Mouse (Mus musculus): ENCODE data around the gene Cmtm1.
"Not testable (repeated sequence)": the region's sequence is repeated elsewhere in the genome, so short reads cannot be mapped to it uniquely, and the experiment has no call there.

The Cmtm1 gene

GRCm38 (mm10) chr8:104309441-104310155, at the start of gene Cmtm1, which contains the start of gene Gm45711:
Gene Cmtm1 (minus strand): TSS chr8:104310145.
Gene Gm45711 (minus strand): TSS chr8:104310081.
- DNase-seq (ENCODE audit: low read depth), result not testable (repeated sequence)

DNA sequence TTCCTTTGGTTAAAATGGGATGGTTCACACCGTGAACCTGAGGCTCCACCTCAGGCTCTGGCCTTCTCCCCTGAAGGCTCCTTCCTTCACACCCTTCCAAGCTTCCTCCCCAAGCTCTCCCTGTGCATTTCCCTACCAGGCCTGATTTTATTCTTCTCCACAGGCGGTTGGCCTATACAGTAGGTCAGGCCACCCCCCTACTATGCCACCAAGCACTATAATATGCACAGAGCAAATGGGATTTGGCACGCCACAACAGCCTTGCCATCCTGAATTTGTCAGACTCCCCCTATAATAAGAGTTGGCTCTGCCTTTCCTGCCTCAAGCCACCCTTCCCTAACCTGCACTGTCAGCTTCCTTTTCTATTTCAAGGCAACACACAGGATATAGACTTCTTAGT, 48.7 kb upstream of the Cmtm1 start:
- no peak for DNase-seq (ENCODE audit: low read depth)

DNA sequence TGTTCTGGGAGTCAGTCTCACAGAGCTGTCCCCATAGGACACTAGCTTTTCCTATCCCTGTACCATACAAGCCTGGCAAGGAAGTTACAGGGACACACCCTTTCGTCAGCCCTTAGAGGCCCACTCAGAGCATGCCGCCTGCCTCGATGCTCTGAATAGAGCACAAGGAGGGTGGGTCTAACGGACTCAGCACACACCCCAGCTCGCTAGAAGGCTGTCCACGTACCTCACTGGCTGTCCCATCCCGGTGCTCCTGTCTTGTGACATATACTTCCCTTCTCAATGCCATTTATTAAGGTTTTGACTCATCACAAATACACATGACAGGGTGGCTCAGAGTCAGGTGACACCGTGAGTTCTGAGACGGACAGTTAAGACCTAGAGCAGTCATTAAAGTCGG, 44.6 kb upstream of the Cmtm1 start:
- no peak for DNase-seq (ENCODE audit: low read depth)

DNA sequence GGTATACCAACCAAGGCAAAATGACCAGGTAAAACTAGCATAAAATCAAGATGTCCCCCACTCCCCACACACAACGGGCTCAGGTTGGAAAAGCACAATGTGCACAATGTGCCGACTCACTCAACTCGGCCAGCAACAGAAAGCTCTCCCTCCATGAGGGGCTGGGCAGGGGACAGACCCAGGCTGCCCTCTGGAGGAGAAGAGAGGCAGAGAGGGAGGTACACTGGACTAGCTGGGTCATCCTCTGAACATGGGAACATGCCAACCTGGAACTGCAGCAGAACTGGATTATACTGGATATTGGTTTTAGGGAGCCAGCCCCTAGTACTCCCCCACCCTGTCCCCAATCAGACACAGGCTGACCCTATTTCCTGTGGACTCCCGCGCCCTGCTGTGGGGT, 43.2 kb upstream of the Cmtm1 start:
- no peak for DNase-seq (ENCODE audit: low read depth)

DNA sequence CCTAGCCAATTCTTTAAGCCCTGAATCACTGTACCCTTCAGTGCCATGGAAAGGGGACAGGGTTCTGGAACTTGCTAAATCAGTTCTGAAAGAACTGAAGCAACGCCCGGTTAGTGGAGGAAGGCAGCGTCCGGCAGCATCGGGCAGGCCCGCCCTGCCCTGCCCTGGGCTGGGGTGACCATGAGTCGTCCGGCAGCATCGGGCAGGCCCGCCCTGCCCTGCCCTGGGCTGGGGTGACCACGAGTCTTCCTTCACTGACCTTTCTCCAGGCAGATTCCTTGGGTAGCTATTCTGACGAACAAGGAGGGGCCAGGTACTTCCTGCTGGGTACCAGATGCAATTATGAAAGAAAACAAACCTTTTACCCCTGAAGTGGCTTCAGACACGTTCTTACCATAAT, 40.1 kb upstream of the Cmtm1 start:
- no peak for DNase-seq (ENCODE audit: low read depth)

- DNase-seq (ENCODE audit: low read depth), result no peak
Observed at GRCm38 (mm10) chr8:104348971-104349370, 39.0 kb upstream of the Cmtm1 start.

- DNase-seq (ENCODE audit: low read depth), result no peak
Observed at GRCm38 (mm10) chr8:104346706-104347105, 36.8 kb upstream of the Cmtm1 start.

DNA sequence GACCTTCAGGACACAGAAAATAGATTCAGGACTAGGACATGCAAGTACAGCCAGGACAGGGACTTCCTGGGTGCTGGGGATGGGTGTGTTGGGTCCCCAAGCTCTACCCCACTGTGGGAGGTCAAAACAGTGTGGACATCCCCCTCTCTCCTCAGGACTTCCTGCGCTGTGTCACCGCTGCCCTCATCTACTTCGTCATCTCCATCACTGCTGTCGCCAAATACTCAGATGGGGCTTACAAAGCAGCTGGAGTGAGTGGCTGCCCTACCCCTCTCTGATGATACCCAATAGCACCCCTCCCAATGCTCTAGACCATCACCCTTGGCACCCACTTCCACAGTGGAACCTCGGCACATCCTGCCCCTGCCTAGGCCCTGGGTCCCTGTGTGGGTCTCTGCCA, 34.7 kb upstream of the Cmtm1 start:
- no peak for DNase-seq (ENCODE audit: low read depth)

- DNase-seq (ENCODE audit: low read depth), result peak; percentile 90
Observed at GRCm38 (mm10) chr8:104343957-104344356, 34.0 kb upstream of the Cmtm1 start.

- DNase-seq (ENCODE audit: low read depth), result peak; percentile 10
Observed at GRCm38 (mm10) chr8:104342426-104342825, 32.5 kb upstream of the Cmtm1 start.

DNA sequence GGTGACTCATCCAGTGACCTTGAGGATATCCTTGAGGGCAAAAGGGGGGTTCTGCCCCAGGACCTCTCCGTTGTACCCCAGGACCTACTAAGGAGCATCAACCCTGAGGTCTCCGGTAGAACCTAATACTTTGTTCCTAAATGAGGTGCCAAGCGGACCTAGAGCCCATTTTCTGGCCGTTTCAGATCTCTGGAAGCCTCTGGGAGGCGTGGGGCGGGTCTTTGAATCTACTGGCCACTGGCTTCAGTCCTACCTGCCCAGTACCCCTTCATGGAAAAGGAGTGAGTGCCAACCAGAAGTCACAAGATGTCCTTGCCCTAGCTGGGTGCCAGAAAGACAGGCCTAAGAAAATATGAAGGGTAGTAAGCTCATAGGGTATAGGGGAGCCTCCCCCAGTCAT, 31.7 kb upstream of the Cmtm1 start:
- peak; percentile 15 for DNase-seq (ENCODE audit: low read depth)

DNA sequence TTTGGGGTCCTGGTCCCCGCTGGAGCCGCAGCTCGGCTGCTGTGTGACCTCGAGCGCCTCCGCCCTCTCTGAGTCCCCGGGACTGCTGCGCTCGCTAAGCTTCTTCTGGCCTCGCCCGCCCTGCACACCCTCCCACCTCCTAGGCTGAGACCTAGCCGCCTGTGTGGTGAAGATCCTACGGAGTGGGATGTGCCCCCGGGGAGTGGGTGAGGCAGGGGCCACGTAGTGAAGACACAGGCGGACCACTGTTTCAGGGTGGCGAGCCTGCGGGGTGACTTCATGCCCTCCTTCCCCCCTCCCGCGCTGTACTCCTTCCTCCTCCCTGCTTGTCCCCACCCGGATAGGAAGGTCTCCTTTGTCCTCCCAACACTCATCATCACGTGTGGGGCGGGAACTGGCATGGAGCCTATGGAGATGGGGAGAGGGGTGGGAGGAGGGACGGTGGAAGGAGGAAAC, 31.2 kb upstream of the Cmtm1 start:
- DNase-seq (ENCODE audit: low read depth), result no peak

DNA sequence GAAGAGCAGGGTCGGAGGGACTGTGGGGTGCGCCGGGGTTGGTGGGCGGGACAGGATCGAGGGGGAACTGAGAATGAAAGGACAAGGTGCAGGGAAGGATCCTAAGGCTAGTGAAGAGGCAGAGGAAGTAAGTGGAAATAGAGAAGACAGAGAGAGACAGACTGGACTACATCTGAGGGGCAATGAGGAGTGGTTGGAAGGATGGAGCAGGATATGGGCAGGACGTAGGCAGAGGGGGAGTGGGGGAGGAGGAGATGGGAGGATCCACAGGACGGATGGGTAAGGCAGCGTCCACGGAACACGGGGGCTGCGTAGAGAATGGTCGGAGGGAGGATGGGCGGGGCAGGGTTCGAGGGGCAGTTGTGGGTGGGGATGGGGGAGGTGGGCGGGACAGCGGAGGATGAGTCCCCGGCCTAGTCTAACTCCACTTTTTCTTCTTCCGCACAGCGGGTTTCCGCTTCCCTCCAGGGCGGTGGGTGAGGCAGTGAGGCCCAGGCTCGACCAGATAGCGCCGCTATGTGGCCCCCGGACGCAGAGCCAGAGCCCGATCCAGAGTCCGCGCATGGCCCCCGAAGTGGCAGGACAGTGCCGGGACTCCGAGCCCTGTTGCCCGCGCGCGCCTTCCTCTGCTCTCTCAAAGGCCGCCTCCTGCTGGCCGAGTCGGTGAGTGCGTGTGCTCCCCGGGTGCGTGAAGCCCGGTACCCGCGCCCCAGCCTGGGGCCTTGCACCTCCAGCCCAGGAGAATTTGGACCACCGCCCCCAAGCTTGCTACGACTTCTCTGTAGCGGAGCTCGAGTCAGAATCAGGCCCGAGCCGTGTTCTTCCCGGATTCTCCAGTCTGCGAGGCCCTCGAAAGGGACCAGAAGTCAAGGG, 30.5 kb upstream of the Cmtm1 start:
- peak; percentile 86 for DNase-seq (ENCODE audit: low read depth)

DNA sequence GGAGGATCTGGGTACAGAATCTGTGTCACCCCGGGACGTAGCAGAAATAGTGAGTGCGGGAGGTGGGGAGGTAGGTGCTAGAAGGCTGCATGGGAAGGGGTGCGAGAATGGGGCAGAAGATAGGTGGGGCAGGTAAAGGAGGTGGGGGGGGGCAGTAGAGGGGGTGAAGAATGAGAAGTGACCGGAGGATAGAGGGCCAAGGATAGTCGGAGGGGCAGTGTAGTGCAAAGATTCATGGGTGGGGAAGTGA, 30.0 kb upstream of the Cmtm1 start:
- no peak for DNase-seq (ENCODE audit: low read depth)

DNA sequence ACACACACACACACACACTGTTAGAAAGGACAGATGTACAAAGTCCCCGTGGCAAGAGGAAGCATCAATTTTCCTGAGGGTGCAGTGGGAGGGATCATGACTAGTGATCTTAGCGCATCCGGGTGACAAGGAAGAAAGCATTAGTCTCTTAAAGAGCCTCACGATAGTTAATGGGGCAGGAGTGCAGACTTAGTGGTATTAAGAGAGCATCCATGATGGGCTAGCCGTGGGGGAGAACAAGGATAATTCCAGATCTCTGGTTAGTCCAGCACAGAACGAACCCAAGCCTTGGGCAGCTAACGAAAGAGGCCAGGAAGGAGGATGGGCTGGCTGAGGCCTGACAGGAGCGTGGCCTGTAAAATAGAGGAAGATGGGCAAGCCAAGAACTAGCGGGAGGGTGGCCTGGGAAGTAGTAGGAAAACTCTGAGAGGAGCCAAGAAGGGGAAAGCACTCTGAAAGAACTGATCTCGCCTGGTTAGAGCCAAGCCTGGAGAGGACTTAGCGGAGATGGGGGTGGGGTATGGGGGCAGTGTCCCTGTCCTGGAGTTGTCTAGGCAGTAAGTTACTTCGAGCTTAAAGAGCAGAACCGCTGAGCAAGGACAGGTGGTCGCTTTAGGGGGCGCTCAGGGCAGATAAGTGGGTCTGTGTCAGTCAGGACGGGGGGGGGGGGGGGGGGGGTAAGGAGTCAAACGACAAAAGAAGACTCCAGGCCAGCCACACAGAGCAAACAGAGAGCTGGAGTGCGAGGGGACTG, 29.5 kb upstream of the Cmtm1 start, which contains the start of gene Cmtm3:
Gene Cmtm3, plus strand, starts transcription at position 182 of the 754 bp plus-strand sequence.
- peak; percentile 29 for DNase-seq (ENCODE audit: low read depth)

GRCm38 (mm10) chr8:104337890-104338289, 27.9 kb upstream of the Cmtm1 start:
- peak; percentile 48 for DNase-seq (ENCODE audit: low read depth)

- DNase-seq (ENCODE audit: low read depth), result no peak
Observed at GRCm38 (mm10) chr8:104336806-104337205, 26.9 kb upstream of the Cmtm1 start.

GRCm38 (mm10) chr8:104334196-104334595, 24.3 kb upstream of the Cmtm1 start:
- DNase-seq (ENCODE audit: low read depth), result no peak

DNA sequence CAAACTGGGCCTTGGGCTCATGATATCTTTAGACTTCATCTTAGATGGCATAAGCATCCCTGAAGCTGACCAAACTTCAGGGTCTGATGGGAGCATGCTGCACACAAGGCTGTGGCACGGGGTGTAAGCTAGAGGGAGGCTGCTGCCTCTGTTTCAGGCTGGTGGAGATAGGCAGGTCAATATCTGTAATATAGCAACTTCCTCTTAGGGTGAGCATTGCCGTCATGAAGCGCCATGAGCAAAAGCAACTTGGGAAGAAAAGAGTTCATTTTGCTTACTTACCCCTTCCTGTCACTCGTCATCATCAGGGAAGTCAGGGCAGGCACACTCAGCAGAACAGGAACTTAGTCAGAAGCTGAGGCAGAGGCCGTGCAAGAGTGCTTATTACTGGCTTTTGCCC, 23.8 kb upstream of the Cmtm1 start:
- DNase-seq (ENCODE audit: low read depth), result no peak

DNA sequence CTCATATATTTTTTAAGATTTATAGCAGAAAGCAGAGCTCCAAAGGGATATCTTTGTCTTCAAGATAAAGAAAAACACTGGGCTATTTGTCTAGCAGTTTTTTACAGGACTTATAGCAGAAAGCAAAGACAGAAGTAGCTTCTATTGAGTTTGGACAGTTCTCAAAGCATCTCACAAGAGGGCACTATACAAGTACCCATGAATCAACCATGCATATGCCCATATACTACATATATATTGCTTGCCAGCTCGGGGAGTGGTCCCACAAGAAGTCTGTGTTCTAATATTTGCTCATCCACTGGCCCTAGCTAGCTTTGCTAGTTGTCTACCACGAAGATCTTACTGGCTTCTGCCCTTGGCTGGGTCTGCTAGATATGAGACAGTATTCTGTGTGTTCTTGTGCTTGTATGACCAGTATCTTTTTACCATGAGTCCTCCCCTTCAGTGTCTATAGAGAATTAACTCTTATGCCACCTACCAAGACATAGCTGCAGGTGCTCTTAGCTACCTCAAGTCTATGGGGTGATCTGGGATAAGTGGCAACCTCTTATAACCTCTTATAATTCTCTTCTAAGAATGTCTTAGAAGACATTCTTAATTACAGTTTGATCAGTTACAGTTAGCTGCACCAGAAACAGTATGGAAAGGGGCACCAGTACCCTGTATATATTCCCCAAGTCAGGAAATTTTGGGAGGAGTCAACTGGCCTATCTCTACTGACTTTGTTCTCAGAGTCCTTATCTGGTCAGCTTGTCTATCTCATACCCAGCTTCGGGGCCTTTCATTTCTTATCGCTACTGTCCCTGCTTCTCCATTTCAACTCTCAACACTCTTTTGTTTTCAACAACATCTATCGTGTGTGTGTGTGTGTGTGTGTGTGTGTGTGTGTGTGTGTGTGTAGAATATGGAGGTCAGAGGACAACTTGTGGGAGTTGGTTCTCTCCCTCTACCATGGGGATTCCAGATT, 23.0 kb upstream of the Cmtm1 start:
- no peak for DNase-seq (ENCODE audit: low read depth)

DNA sequence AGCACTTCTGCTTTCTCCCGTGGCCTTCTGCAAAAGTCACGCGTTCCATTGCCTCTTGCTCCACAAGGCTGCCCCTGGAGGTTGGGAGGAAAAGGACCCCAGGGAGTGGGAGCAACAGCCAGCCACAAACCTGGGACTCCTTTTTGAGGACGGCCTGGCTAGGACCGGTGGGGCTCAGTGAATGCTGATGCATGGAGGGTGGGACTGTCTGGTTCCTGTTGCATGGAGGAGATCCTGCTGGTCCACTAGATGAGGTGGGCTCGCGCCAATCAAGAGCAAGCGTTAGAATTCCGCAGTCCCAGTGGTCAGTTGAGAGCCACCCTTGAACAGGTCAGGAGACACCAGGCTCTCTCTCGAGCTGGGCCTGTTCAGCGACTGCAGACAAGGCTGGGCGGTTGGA, 12.0 kb upstream of the Cmtm1 start, which contains the start of gene Cmtm2b:
Gene Cmtm2b, plus strand, starts transcription at position 301 of the 400 bp plus-strand sequence.
- not testable (repeated sequence) for DNase-seq (ENCODE audit: low read depth)
